Mouse (Mus musculus) small intestine, adult 2 months (tissue): ENCODE results near the gene Tnks2. TPM values are rescaled to one million over a fixed set of nuclear protein-coding genes. Genes with fewer than 3 reads are reported as not detected.

ENCODE experiments used
- H3K27ac ChIP-seq: fragments of 200-500 bp; 2 replicates; pipeline ENCODE4 v1.5.1; 2012; ENCODE audit warnings: low read depth, low read length, control low read depth, inconsistent platforms; ENCODE audit not compliant: insufficient read depth
- H3K27me3 ChIP-seq: fragments of 200-500 bp; 2 replicates; pipeline ENCODE4 v1.6.1; 2012; ENCODE audit warnings: mild to moderate bottlenecking, moderate library complexity, low read length, inconsistent platforms; ENCODE audit not compliant: control insufficient read depth, insufficient read depth
- H3K36me3 ChIP-seq: fragments of 200-500 bp; 2 replicates; pipeline ENCODE4 v1.6.1; 2012; ENCODE audit warnings: mild to moderate bottlenecking, low read length, control low read depth, inconsistent platforms; ENCODE audit not compliant: control insufficient read depth, insufficient read depth
- H3K4me1 ChIP-seq: fragments of 200-500 bp; 2 replicates; pipeline ENCODE4 v1.6.1; 2012; ENCODE audit warnings: low read length, inconsistent platforms, mixed read lengths; ENCODE audit not compliant: control insufficient read depth, insufficient read depth, insufficient read length
- H3K4me3 ChIP-seq: fragments of 200-500 bp; 2 replicates; pipeline ENCODE4 v1.5.1; 2012; ENCODE audit warnings: low read depth, mild to moderate bottlenecking, control low read depth, inconsistent platforms, low read length, moderate library complexity
- CTCF ChIP-seq: fragments of 200-500 bp; IDR thresholded peaks from 2 replicates; pipeline ENCODE4 v1.5.1; 2012; ENCODE audit warnings: low read depth, mild to moderate bottlenecking, control low read depth, inconsistent platforms, low read length, moderate library complexity, mixed read lengths; ENCODE audit not compliant: insufficient replicate concordance, insufficient read length; ENCODE audit errors: extremely low read depth
- POLR2A ChIP-seq: fragments of 200-500 bp; IDR thresholded peaks from 2 replicates; pipeline ENCODE4 v1.6.1; 2012; ENCODE audit warnings: low read depth, mild to moderate bottlenecking, control low read depth, inconsistent platforms, low read length, moderate library complexity
- WGBS: fragments of 180-500 bp; shearing (Covaris S2); methylation state at CpG from one replicate; pipeline ENCODE4 v1.1.7; 2018; 5-methylcytosine and 5-hydroxymethylcytosine counted together
- polyA plus RNA-seq: library from polyadenylated mRNA; depleted of rRNA; stranded (reverse); fragments of >200 nt; gene quantifications from 2 replicates; pipeline ENCODE4 v1.2.3, GENCODE M21; 2012

Tnks2 gene
- polyA plus RNA-seq, 1 experiment, result 13.2 TPM

DNA sequence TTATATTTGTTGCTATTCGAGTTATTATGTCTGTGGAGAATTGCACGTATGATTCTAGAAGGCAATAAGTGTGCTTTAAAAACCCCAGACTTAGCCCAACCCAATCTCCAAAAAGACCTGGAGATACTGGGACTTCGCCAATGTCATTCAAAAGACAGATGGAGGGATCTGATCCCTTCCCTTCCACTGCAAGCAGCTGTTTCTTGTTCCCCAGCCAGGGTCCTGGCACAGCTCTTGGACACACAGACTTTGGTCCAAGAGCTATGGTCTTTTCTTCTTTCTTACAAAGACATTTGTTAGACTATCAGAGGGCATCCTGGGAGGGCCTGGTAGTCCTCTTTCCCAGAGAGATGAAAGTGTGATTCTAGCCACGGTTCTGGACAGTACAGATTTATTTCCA is 82.2 kb downstream of the Tnks2 start:
- Histone ChIP-seq H3K36me3 (no peaks in the 10 kb centered on the region), H3K4me3 (no peak overlapping the region), H3K4me1 (0 out of 2 replicates have a peak, but pooled peaks cover 2% of the 10 kb centered on the region), H3K27me3 (no peaks in the 10 kb centered on the region; the same call in 1 of the 2 replicates), H3K27ac (no peak overlapping the region)
- TF ChIP-seq CTCF (no peak), POLR2A (no peak)
- 78% methylated on average over 4 of the region's 4 CpGs for WGBS

DNA sequence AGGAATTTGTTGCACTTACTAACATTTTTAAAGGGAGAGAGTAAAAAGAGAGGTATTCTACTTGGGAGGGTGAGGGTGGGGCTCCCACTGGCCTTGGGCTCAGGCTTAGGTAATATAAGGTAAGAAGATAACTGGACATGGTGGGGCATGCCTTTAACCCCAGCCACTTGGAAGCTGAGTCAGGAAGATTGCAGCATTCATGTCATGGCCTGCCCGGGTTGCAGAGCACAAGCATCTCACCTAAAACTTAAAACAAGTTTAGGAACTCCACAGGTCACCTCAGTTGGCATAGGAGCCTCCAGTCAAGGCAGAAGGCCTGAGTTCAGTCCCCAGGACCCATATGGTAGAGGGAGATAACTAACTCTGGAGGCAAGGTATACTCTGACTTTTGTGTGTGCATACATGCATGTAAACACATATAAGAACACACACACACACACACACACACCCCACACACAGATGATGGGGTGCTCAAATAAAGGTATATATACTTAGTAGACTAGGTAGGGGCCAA is 82.9 kb downstream of the Tnks2 start:
- no peak overlapping the region for H3K4me3 ChIP-seq
- WGBS, result 64% methylated on average over 1 of the region's 1 CpGs
- H3K4me1 ChIP-seq, result 0 out of 2 replicates have a peak, but pooled peaks cover 2% of the 10 kb centered on the region
- no peak for TF ChIP-seq POLR2A
- TF ChIP-seq CTCF, result no peak
- no peaks in the 10 kb centered on the region; the same call in 1 of the 2 replicates for H3K27me3 ChIP-seq
- no peaks in the 10 kb centered on the region for H3K36me3 ChIP-seq
- H3K27ac ChIP-seq, result no peak overlapping the region

DNA sequence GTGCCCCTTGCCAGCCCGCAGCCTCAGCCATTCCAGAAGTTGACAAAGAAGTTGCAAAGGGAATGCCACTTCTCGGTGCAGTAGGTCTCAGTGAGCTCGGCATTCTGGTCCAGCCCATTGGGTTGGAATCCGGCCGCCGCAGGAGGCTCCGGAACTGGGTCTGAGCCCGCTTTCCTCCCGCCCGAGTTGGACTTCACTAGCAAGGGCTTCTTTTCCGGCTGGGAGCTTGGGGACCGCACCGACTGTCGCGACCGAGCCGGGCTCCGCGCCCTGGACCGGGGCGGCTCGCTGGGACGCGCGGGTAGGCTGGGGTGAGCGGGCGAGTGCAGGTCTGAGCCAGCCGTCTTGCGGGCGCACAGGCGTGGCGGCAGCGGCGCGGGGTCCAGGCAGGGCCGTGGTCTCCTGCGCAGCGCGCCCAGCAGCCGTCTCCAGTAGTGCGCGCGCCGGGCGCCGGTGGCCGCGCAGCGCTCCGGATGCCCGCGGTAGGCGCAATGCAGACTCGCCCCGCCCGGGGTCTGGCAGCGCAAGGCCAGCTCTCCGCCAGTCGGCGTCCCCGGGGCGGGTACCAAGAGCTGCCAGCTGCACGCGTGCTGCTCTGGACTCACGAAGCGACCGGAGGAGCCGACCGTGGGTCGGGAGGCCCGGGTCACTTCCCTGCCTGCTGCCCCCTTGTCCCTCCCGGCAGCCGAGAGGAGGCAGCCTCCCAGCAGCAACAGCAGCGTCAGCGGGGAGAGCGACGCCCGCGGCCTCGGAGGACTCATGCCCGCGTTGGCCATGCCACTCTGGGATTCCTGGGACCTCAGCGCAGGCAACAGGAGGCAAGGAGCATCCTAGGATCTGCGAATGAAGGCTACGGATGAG is 84.6 kb downstream of the Tnks2 start:
- 0 out of 2 replicates have a peak, but pooled peaks have one; percentile 40 for TF ChIP-seq POLR2A
- TF ChIP-seq CTCF, result peak; percentile 23; the same call in 1 of the 2 replicates
- peak overlapping the region; percentile 84 for H3K4me3 ChIP-seq
- H3K27ac ChIP-seq, result no peak overlapping the region
- H3K27me3 ChIP-seq, result no peaks in the 10 kb centered on the region
- under 1% methylated on average over 84 of the region's 85 CpGs for WGBS
- H3K4me1 ChIP-seq, result 0 out of 2 replicates have a peak, but pooled peaks cover 2% of the 10 kb centered on the region
- H3K36me3 ChIP-seq, result no peaks in the 10 kb centered on the region

DNA sequence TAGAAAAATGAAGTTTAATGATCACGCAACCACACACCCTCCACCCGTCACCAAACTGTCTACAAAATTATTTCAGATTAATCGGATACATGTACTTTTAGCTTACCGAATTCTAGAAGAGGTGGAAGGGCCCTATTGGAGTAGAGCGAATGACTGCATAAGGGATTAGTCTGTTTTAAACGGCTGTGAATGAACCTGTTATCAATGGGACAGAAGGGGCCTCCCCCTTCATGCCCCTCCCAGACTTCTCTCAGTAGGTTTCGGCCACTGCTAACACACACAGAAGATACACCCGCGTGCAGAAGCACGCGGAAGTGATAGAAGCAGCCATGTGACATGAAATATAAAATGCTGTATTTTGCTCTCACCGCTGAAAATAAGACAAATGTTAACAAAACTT is 85.4 kb downstream of the Tnks2 start, which contains the start of gene Fgfbp3:
Gene Fgfbp3, minus strand, starts transcription at position 150 of the 400 bp plus-strand sequence.
- Histone ChIP-seq H3K4me1 (0 out of 2 replicates have a peak, but pooled peaks cover 2% of the 10 kb centered on the region), H3K4me3 (peak within 1 kb of the TSS; percentile 84), H3K27ac (no peak within 1 kb of the TSS), H3K36me3 (no peaks in the 10 kb centered on the region), H3K27me3 (no peaks in the 10 kb centered on the region)
- no peak for TF ChIP-seq POLR2A
- TF ChIP-seq CTCF, result no peak
- WGBS, result 9% methylated on average over 12 of the region's 12 CpGs

DNA sequence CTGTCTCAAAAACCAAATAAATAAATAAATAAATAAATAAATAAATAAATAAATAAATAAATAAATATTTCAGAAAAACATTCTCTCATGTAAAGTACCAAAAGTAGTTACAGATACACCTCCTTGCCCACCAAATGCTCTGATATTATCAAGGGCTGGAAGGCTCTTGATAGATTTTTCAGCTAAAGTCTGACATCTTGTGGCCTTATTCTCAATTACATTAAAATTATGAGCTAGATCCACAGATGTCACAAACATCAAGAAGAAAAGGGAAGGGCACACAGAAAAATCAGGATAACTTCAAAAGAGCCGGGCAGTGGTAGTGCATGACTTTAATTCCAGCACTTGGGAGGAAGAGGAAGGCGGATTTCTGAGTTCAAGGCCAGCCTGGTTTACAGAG is 88.0 kb downstream of the Tnks2 start:
- Histone ChIP-seq H3K27me3 (no peaks in the 10 kb centered on the region), H3K4me1 (0 out of 2 replicates have a peak, but pooled peaks cover 2% of the 10 kb centered on the region), H3K27ac (no peak overlapping the region), H3K36me3 (no peaks in the 10 kb centered on the region), H3K4me3 (no peak overlapping the region)
- TF ChIP-seq CTCF, result no peak
- TF ChIP-seq POLR2A, result no peak
- WGBS, result 16% methylated on average over 2 of the region's 2 CpGs

DNA sequence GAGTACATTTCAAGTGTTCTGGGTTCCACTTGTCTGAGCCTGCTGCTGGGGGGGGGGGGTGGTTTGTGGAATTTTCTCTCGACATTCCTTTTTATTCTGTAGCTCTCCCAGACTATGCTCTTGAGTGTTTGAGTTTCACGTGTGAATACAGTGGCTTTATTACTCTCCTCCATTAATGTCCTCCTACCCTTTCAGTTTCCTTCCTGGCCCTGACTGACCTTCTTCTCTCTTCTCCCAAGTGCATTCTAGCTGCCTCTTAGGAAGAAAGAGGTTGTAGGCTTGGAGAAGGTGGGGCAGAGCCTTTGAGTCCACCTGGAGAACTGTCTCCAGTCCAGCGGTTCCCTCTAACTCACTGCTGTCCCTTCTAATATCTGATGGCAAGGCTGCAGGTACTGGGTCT is 88.9 kb downstream of the Tnks2 start:
- WGBS, result 61% methylated on average over 3 of the region's 3 CpGs
- H3K4me1 ChIP-seq, result 0 out of 2 replicates have a peak, but pooled peaks cover 2% of the 10 kb centered on the region
- no peaks in the 10 kb centered on the region for H3K27me3 ChIP-seq
- no peak overlapping the region for H3K27ac ChIP-seq
- TF ChIP-seq POLR2A (no peak), CTCF (no peak)
- no peak overlapping the region for H3K4me3 ChIP-seq
- no peaks in the 10 kb centered on the region for H3K36me3 ChIP-seq
